Mouse (Mus musculus): Measurements from ENCODE around the gene Sos2. TPM values are rescaled to one million over a fixed set of nuclear protein-coding genes. Genes with fewer than 3 reads are reported as not detected.

Sos2 gene
- total and polyA plus RNA-seq, 3 experiments, result 11.6 to 123 (median 39.9) TPM

- Histone ChIP-seq H3K4me1 (ENCODE audit: insufficient read depth, low read depth, low read length) (no peaks in the 10 kb centered on the region), H3K36me3 (replicated peaks) (no peaks in the 10 kb centered on the region), H3K27me3 (ENCODE audit: insufficient read depth, low read length) (peaks cover 53% of the 10 kb centered on the region), H3K9me3 (replicated peaks) (no peaks in the 10 kb centered on the region), H3K4me3 (ENCODE audit: low read depth, low read length) (no peak overlapping the region)
- ATAC-seq (ENCODE audit: extremely low read depth, insufficient number of reproducible peaks, low FRiP score, poor library complexity, severe bottlenecking), result no peak
- TF ChIP-seq CTCF (IDR thresholded peaks at IDR 0.05; ENCODE audit: low read depth, low read length), result no peak
- TF ChIP-seq TAL1 (conservative IDR thresholded peaks at IDR 0.05; ENCODE audit: low read depth, low read length), result no peak
- no peak for TF ChIP-seq POLR2AphosphoS5 (IDR thresholded peaks at IDR 0.05; ENCODE audit: insufficient replicate concordance, low read depth, low read length)
- no peak for TF ChIP-seq GATA2 (IDR thresholded peaks at IDR 0.05; ENCODE audit: borderline replicate concordance, low read depth, low read length)
- TF ChIP-seq GATA1 (IDR thresholded peaks at IDR 0.05; ENCODE audit: borderline replicate concordance, low read length), result no peak
- no peak for DNase-seq (ENCODE audit: low spot score)
These were observed 144.4 kb downstream of the Sos2 start for GRCm38 (mm10) chr12:69537243-69537674.

- no peak for DNase-seq (ENCODE audit: low spot score)
- Histone ChIP-seq H3K27me3 (ENCODE audit: insufficient read depth, low read length) (peaks cover 51% of the 10 kb centered on the region), H3K9me3 (replicated peaks) (no peaks in the 10 kb centered on the region), H3K4me1 (ENCODE audit: insufficient read depth, low read depth, low read length) (no peaks in the 10 kb centered on the region), H3K4me3 (ENCODE audit: low read depth, low read length) (no peak overlapping the region), H3K36me3 (replicated peaks) (no peaks in the 10 kb centered on the region)
- TF ChIP-seq TAL1 (conservative IDR thresholded peaks at IDR 0.05; ENCODE audit: low read depth, low read length) (no peak), POLR2AphosphoS5 (IDR thresholded peaks at IDR 0.05; ENCODE audit: insufficient replicate concordance, low read depth, low read length) (no peak), CTCF (IDR thresholded peaks at IDR 0.05; ENCODE audit: low read depth, low read length) (no peak), GATA1 (IDR thresholded peaks at IDR 0.05; ENCODE audit: borderline replicate concordance, low read length) (no peak), GATA2 (IDR thresholded peaks at IDR 0.05; ENCODE audit: borderline replicate concordance, low read depth, low read length) (no peak)
- ATAC-seq (ENCODE audit: extremely low read depth, insufficient number of reproducible peaks, low FRiP score, poor library complexity, severe bottlenecking), result no peak
These were observed 144.9 kb downstream of the Sos2 start for GRCm38 (mm10) chr12:69536616-69537242.

Other genes with a start within 250 kb of the Sos2 start
- 49.4 and 51.7 TPM in 2 replicates for gene Vcpkmt, start 98.8 kb downstream of the Sos2 start, total RNA-seq (2014; fragmentation: Nextera tagmentation)
- 34.8 and 35.8 TPM in 2 replicates for gene Vcpkmt, start 98.8 kb downstream of the Sos2 start, total RNA-seq (2017)
- 24.3 and 25.7 TPM in 2 replicates for gene Vcpkmt, start 98.8 kb downstream of the Sos2 start, polyA plus RNA-seq (2012)
- gene L2hgdh, start 43.0 kb upstream of the Sos2 start, total RNA-seq (2014; fragmentation: Nextera tagmentation), result 10.1 and 12.9 TPM in 2 replicates
- 18.4 and 21.2 TPM in 2 replicates for gene L2hgdh, start 43.0 kb upstream of the Sos2 start, total RNA-seq (2017)
- gene L2hgdh, start 43.0 kb upstream of the Sos2 start, polyA plus RNA-seq (2012), result 1.9 and 2.2 TPM in 2 replicates
- gene Atp5s, start 43.1 kb upstream of the Sos2 start, total RNA-seq (2014; fragmentation: Nextera tagmentation), result 66.9 and 83.2 TPM in 2 replicates
- gene Atp5s, start 43.1 kb upstream of the Sos2 start, total RNA-seq (2017), result 15.9 and 19.6 TPM in 2 replicates
- 8.2 and 12.1 TPM in 2 replicates for gene Atp5s, start 43.1 kb upstream of the Sos2 start, polyA plus RNA-seq (2012)
- gene Cdkl1, start 109.4 kb upstream of the Sos2 start, total RNA-seq (2014; fragmentation: Nextera tagmentation), result not detected in 2 replicates
- gene Cdkl1, start 109.4 kb upstream of the Sos2 start, total RNA-seq (2017), result 0.70 TPM in 1 of 2 replicates, not detected in the other
- not detected in 2 replicates for gene Cdkl1, start 109.4 kb upstream of the Sos2 start, polyA plus RNA-seq (2012)
- gene Atl1, start 210.8 kb upstream of the Sos2 start, total RNA-seq (2014; fragmentation: Nextera tagmentation), result 2.7 and 2.8 TPM in 2 replicates
- 1.3 and 1.6 TPM in 2 replicates for gene Atl1, start 210.8 kb upstream of the Sos2 start, total RNA-seq (2017)
- 0.51 and 0.55 TPM in 2 replicates for gene Atl1, start 210.8 kb upstream of the Sos2 start, polyA plus RNA-seq (2012)
- 36.4 and 39.4 TPM in 2 replicates for gene Map4k5, start 211.3 kb upstream of the Sos2 start, total RNA-seq (2014; fragmentation: Nextera tagmentation)
- gene Map4k5, start 211.3 kb upstream of the Sos2 start, total RNA-seq (2017), result 33.9 and 34.8 TPM in 2 replicates
- 4.7 and 5.5 TPM in 2 replicates for gene Map4k5, start 211.3 kb upstream of the Sos2 start, polyA plus RNA-seq (2012)

All from G1E (cell line).